Mouse (Mus musculus): ENCODE measurements around the gene Mafk.

Mafk gene

GRCm38 (mm10) chr5:139819538-139820181, 28.3 kb downstream of the Mafk start, which contains the start of gene Tmem184a:
Gene Tmem184a (minus strand): TSS chr5:139819917.
- no peak for DNase-seq

- no peak for DNase-seq
Observed at GRCm38 (mm10) chr5:139821466-139822459, 30.4 kb downstream of the Mafk start.

GRCm38 (mm10) chr5:139824531-139824930, 33.2 kb downstream of the Mafk start:
- DNase-seq: no peak

- DNase-seq: no peak
Observed at GRCm38 (mm10) chr5:139825947-139826346, 34.6 kb downstream of the Mafk start.

DNA sequence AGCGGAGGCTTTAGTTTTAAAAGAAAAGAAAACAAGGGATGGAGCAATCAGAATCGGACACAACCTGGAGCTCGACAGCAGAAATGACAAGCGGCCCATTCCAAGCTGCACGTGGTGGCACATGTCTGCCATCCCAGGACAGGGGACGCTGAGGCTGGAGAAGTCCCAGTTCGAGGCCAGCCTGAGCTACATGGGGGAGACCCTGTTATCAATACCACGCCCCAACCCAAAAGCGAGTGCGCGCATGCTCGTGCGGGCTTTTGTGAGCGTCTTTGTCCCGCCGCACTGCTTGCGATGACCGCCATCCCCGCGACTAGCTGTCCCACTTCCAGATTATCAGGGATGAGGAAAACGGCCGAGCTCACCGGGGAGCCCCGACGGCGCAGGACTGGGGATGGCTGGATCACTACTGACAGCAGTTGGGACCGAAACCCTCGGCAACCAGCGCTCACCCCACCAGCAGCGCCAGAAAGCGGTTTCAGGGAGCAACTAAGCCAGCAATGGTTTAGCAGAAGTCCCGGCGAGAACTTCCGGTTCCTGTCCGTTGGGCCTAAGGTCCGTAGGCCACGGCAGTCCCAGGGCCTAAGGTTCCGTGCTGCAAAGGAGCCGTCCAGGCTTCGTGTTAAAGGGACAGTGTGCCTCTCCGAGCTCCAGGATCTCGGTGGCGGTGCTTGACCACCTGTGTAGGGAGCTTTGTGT, 35.2 kb downstream of the Mafk start, which contains the start of the genes Gm26938 and Psmg3:
Gene Gm26938, minus strand, starts transcription at position 51 of the 699 bp plus-strand sequence.
Gene Psmg3, minus strand, starts transcription at position 529 of the 699 bp plus-strand sequence.
- DNase-seq: peak; percentile 87

DNA sequence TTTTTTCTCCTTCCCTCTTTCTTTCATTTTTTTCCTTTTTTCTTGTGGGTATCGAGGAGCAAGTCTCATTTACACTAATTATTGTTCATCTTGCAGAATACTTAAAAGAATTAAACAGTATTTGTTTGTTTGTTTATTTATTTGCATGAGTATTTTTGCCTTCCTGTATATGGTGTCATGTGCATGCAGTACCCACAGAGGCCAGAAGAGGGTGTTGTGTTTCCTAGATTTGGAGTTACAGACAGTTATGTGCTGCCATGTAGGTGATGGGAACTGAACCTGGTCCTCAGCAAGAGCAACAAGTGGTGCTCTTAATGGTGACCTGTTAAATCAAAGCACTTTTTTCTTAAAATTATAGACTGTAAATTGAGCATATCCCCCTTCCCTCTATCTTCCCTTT, 36.3 kb downstream of the Mafk start:
- DNase-seq: no peak

DNA sequence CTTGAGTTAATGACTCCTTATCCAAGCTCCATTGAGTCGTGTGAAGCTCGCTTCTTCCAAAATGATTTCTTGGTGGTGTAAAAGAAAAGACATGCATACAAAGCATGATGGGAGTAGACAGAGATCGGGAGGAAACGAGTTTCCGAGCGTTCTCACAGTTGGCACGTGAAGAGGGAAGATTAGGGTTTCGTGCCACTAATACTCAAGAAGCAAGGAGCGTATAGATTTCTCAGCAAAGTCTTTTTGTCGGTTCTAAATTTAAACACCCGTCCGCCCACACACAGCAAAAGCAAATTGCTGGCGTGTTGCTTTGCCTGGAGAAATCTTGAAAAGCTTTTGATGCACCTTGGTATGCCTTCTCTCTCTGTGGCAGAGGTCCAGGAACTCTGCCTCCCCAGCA, 38.1 kb downstream of the Mafk start:
- no peak for DNase-seq

GRCm38 (mm10) chr5:139830734-139831133, 39.4 kb downstream of the Mafk start:
- no peak for DNase-seq

DNA sequence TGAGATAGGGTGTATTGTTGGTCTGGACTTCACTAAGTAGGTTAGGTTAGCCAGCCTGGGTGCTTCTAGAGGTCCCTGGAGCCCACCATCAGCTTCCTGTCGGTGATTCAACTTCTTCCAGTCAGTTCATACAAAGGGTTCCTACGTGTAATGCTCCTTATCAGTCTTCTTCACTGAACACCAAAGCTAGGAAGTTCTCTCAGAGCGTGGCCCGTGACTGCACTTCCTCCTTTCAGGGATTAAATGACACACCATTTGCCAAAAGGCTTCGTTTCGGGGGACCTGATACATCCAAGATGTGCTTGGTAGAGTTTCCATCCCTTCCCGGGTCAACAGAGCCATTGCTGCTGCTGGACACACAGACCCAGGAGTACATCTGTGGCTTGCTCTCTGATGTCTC, 40.8 kb downstream of the Mafk start:
- DNase-seq: no peak

- DNase-seq: no peak
Observed at GRCm38 (mm10) chr5:139835706-139836105, 44.4 kb downstream of the Mafk start.

DNA sequence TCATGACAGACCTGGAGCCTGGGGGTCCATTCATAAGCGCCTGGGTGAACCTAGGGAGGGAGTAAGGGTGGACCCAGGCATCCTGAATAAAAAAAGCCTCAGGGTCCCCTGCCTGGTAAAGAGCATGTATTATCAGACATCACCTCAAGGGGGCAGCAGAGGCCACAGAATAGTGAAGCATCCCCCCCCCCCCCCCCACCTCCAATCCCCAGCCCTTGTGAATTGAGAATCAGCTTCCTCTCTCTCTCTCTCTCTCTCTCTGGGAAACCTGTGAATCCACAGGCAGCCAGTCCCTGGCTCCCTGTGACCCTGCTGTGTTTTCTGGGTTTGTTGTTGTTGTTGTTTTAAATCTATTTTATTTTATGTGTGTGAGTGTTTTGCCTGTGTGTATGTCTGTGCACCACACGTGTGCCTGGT, 47.2 kb downstream of the Mafk start:
- DNase-seq: peak; percentile 39 to 83

DNA sequence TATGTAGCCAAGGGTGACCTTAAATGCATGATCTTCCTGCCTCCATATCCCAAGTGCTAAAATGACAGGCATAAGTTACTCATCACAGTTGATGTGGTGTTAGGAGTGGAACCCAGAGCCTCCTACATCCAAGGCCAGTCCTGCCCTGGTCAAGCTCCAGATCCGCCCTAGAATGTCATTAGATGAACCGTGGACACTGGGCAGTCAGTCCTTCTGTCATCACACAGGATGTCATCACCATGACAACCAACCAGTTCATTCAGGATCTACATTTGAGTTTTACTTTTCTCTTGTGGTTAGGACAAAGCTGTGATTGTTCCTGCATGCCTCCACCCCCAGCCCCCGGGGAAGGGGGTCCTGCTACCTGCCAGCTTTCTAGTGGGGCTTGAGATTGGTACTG, 47.8 kb downstream of the Mafk start:
- DNase-seq: no peak

GRCm38 (mm10) chr5:139849626-139850320, 58.5 kb downstream of the Mafk start:
- DNase-seq: peak; percentile 49 to 51

Data from kidney, postnatal 36 days (tissue).